Mouse (Mus musculus) limb, embryonic 11.5 days (tissue): ENCODE measurements around the gene Gm5799. TPM values are rescaled to one million over a fixed set of nuclear protein-coding genes. Genes with fewer than 3 reads are reported as not detected.
"Not testable (repeated sequence)": the region's sequence is repeated elsewhere in the genome, so short reads cannot be mapped to it uniquely, and the experiment has no call there.

Source experiments
- ATAC-seq: fragments of 200-750 bp; cut with Nextera tagmentation; 2 replicates; pipeline ENCODE4 v1.8.0; 2017; ENCODE audit warnings: low read depth; ENCODE audit not compliant: insufficient number of reproducible peaks, low FRiP score, low TSS enrichment
- DNase-seq: peaks from one replicate; pipeline ENCODE4 v3.0.0-alpha.2; 2015; ENCODE audit warnings: low spot score
- H3K27ac ChIP-seq: fragments of 300-500 bp; sonication (generic); replicated peaks from 2 replicates; pipeline ENCODE4 v1.5.1; 2014; ENCODE audit warnings: low read depth, mild to moderate bottlenecking, low read length
- H3K27me3 ChIP-seq: fragments of 300-500 bp; sonication (generic); 2 replicates; pipeline ENCODE4 v1.6.1; 2014; ENCODE audit warnings: mild to moderate bottlenecking, low read length, mixed read lengths; ENCODE audit not compliant: control insufficient read depth, insufficient read depth
- H3K36me3 ChIP-seq: fragments of 300-500 bp; sonication (generic); 2 replicates; pipeline ENCODE4 v1.6.1; 2014; ENCODE audit warnings: mild to moderate bottlenecking, low read length, moderate library complexity, mixed read lengths; ENCODE audit not compliant: control insufficient read depth, insufficient read depth
- H3K4me1 ChIP-seq: fragments of 300-500 bp; sonication (generic); 2 replicates; pipeline ENCODE4 v1.6.1; 2014; ENCODE audit warnings: low read length, mixed read lengths; ENCODE audit not compliant: control insufficient read depth, insufficient read depth
- H3K4me2 ChIP-seq: fragments of 300-500 bp; sonication (generic); 2 replicates; pipeline ENCODE4 v1.6.1; 2014; ENCODE audit warnings: low read depth, mild to moderate bottlenecking, moderate library complexity; ENCODE audit not compliant: severe bottlenecking
- H3K4me3 ChIP-seq: fragments of 300-500 bp; sonication (generic); 2 replicates; pipeline ENCODE4 v1.5.1; 2014; ENCODE audit warnings: low read depth, low read length
- H3K9ac ChIP-seq: fragments of 300-500 bp; sonication (generic); 2 replicates; pipeline ENCODE4 v1.6.1; 2014; ENCODE audit warnings: mild to moderate bottlenecking, low read length
- H3K9me3 ChIP-seq: fragments of 300-500 bp; sonication (generic); 2 replicates; pipeline ENCODE4 v1.6.1; 2016; ENCODE audit warnings: low read length; ENCODE audit not compliant: control insufficient read depth
- WGBS: fragments of 180-500 bp; shearing (Covaris S2); extraction: QIAGEN DNeasy Blood & Tissue Kit; methylation state at CpG from one replicate; pipeline ENCODE4 v1.1.7; 2014; 5-methylcytosine and 5-hydroxymethylcytosine counted together
- polyA plus RNA-seq: library from polyadenylated mRNA; unstranded; fragments of >200 nt; fragmentation: Nextera tagmentation; extraction: Ambion mirVana; gene quantifications from 2 replicates; pipeline ENCODE4 v1.2.1, GENCODE M21; 2014

Gm5799 gene
- not detected in 2 replicates for polyA plus RNA-seq

DNA sequence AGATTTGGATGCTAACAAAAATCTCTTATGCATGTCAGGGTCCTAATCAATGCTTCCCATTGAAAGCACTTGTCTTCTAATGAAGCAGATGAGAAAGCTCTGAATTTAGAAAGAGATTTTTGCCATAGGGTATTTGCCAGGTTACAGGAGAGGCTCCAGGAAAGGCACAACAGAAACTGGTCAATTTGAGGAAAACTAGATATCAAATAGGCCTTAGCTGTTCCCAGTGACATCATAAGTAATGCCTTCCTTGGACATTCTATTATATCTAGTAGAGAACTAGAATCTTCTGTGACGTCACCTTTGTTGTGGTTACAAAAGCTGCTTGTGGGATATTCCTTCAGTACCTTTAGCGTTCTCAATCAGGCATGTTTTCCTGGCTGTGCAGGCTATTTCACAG lies at the start of gene Gm5799:
Gm5799 (plus strand) TSS at position 301 of the 400 bp plus-strand sequence.
- not testable (repeated sequence) for H3K9ac ChIP-seq, H3K4me2 ChIP-seq, DNase-seq, H3K4me1 ChIP-seq, H3K9me3 ChIP-seq, H3K36me3 ChIP-seq, ATAC-seq, H3K27ac ChIP-seq, H3K27me3 ChIP-seq, H3K4me3 ChIP-seq
- WGBS = 87% methylated on average over 1 of the region's 2 CpGs

GRCm38 (mm10) chr14:43531052-43532010 lies 12.0 kb upstream of the Gm5799 start:
- 32% methylated on average over 6 of the region's 15 CpGs for WGBS
- not testable (repeated sequence) for H3K36me3 ChIP-seq, H3K4me3 ChIP-seq, H3K27me3 ChIP-seq, DNase-seq, H3K9me3 ChIP-seq, ATAC-seq, H3K27ac ChIP-seq, H3K4me2 ChIP-seq, H3K9ac ChIP-seq, H3K4me1 ChIP-seq

DNA sequence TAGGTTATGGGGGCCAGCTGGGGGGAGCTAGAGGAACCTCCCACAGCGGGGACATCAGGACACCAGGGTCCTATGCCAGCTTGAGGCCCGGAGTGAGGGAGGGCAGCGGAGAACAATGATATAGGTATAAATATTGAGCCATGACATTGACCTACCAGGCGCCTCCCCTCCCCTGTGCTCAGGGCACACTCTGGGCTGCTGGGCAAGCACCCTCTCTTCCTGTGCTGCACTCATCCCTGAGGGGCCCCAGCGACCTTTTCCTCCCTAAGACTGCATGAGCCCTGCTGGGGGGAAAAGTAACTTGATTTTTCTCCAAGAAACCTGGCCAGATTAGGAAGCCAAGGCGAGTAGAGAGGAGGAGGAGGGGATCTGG lies 11.4 kb upstream of the Gm5799 start:
- H3K9ac ChIP-seq, H3K36me3 ChIP-seq, ATAC-seq, H3K27me3 ChIP-seq, H3K4me3 ChIP-seq, H3K4me2 ChIP-seq, H3K4me1 ChIP-seq, H3K27ac ChIP-seq, H3K9me3 ChIP-seq, DNase-seq: not testable (repeated sequence)
- no CpG with 5 or more reads among the region's 6 CpGs for WGBS

GRCm38 (mm10) chr14:43532387-43532786 lies 11.0 kb upstream of the Gm5799 start:
- H3K4me1 ChIP-seq, H3K9me3 ChIP-seq, H3K36me3 ChIP-seq, ATAC-seq, H3K27ac ChIP-seq, H3K9ac ChIP-seq, DNase-seq, H3K4me3 ChIP-seq, H3K27me3 ChIP-seq, H3K4me2 ChIP-seq: not testable (repeated sequence)
- WGBS = 74% methylated on average over 2 of the region's 6 CpGs

- H3K4me1 ChIP-seq, DNase-seq, H3K9me3 ChIP-seq, H3K4me2 ChIP-seq, H3K9ac ChIP-seq, H3K27me3 ChIP-seq, H3K36me3 ChIP-seq, H3K4me3 ChIP-seq, ATAC-seq, H3K27ac ChIP-seq: not testable (repeated sequence)
- WGBS = 85% methylated on average over 2 of the region's 2 CpGs
These were observed 5.2 kb upstream of the Gm5799 start for GRCm38 (mm10) chr14:43538144-43538543.

- H3K4me1 ChIP-seq = not testable (repeated sequence)
These were observed 2.9 kb downstream of the Gm5799 start for GRCm38 (mm10) chr14:43546281-43546680.

GRCm38 (mm10) chr14:43552271-43552670 lies 8.9 kb downstream of the Gm5799 start:
- not testable (repeated sequence) for H3K4me3 ChIP-seq, H3K4me1 ChIP-seq, H3K9me3 ChIP-seq, H3K27ac ChIP-seq, H3K9ac ChIP-seq, H3K36me3 ChIP-seq, ATAC-seq, H3K4me2 ChIP-seq, DNase-seq, H3K27me3 ChIP-seq
- 87% methylated on average over 2 of the region's 2 CpGs for WGBS

More at GRCm38 (mm10) chr14:43546281-43546680, 2.9 kb downstream of the Gm5799 start:
- H3K36me3 ChIP-seq, H3K9me3 ChIP-seq, H3K9ac ChIP-seq, H3K4me2 ChIP-seq, ATAC-seq, H3K27ac ChIP-seq, H3K4me3 ChIP-seq, DNase-seq, H3K27me3 ChIP-seq: not testable (repeated sequence)

GRCm38 (mm10) chr14:43577969-43578368 lies 34.6 kb downstream of the Gm5799 start:
- not testable (repeated sequence) for ATAC-seq, H3K27me3 ChIP-seq, H3K4me2 ChIP-seq, H3K27ac ChIP-seq, H3K9ac ChIP-seq, H3K36me3 ChIP-seq, H3K4me1 ChIP-seq, DNase-seq, H3K9me3 ChIP-seq, H3K4me3 ChIP-seq
- WGBS = 100% methylated on average over 3 of the region's 4 CpGs
